Mouse (Mus musculus) neural tube, embryonic 13.5 days (tissue): ENCODE measurements around the gene Vti1a. TPM values are rescaled to one million over a fixed set of nuclear protein-coding genes. Genes with fewer than 3 reads are reported as not detected.
A peak's percentile ranks its signal among the peaks of the same experiment; 100 is the strongest.

Experiments used
- ATAC-seq: fragments of 200-750 bp; cut with Nextera tagmentation; 2 replicates; pipeline ENCODE4 v1.8.0; 2017; ENCODE audit warnings: low read depth, mild to moderate bottlenecking, moderate TSS enrichment, moderate library complexity
- H3K27ac ChIP-seq: fragments of 300-500 bp; sonication (generic); replicated peaks from 2 replicates; pipeline ENCODE4 v1.5.1; 2015; ENCODE audit warnings: moderate library complexity, mild to moderate bottlenecking, inconsistent platforms
- H3K27me3 ChIP-seq: fragments of 300-500 bp; sonication (generic); 2 replicates; pipeline ENCODE4 v1.6.1; 2015; ENCODE audit warnings: mild to moderate bottlenecking, inconsistent platforms
- H3K36me3 ChIP-seq: fragments of 300-500 bp; sonication (generic); 2 replicates; pipeline ENCODE4 v1.6.1; 2015; ENCODE audit warnings: mild to moderate bottlenecking, inconsistent platforms
- H3K4me1 ChIP-seq: fragments of 300-500 bp; sonication (generic); replicated peaks from 2 replicates; pipeline ENCODE4 v1.6.1; 2015; ENCODE audit warnings: inconsistent platforms
- H3K4me2 ChIP-seq: fragments of 300-500 bp; sonication (generic); 2 replicates; pipeline ENCODE4 v1.6.1; 2015; ENCODE audit warnings: inconsistent platforms, mild to moderate bottlenecking, moderate library complexity
- H3K4me3 ChIP-seq: fragments of 300-500 bp; sonication (generic); 2 replicates; pipeline ENCODE4 v1.5.1; 2015; ENCODE audit warnings: mild to moderate bottlenecking, inconsistent platforms
- H3K9ac ChIP-seq: fragments of 300-500 bp; sonication (generic); 2 replicates; pipeline ENCODE4 v1.6.1; 2015; ENCODE audit warnings: moderate library complexity, mild to moderate bottlenecking, inconsistent platforms
- H3K9me3 ChIP-seq: fragments of 300-500 bp; sonication (generic); 2 replicates; pipeline ENCODE4 v1.6.1; 2016; ENCODE audit warnings: inconsistent platforms
- WGBS: fragments of 180-500 bp; shearing (Covaris S2); methylation state at CpG from one replicate; pipeline ENCODE4 v1.1.7; 2015; 5-methylcytosine and 5-hydroxymethylcytosine counted together
- polyA plus RNA-seq: library from polyadenylated mRNA; unstranded; fragments of >200 nt; fragmentation: Nextera tagmentation; extraction: Ambion mirVana; gene quantifications from 2 replicates; pipeline ENCODE4 v1.2.1, GENCODE M21; 2015

The Vti1a gene
- polyA plus RNA-seq, 1 experiment from 2014 or later, result 28.8 TPM

GRCm38 (mm10) chr19:55640251-55640650 lies 324.2 kb downstream of the Vti1a start:
- H3K9me3 ChIP-seq, result no peaks in the 10 kb centered on the region
- no peak overlapping the region for H3K27ac ChIP-seq
- no peak overlapping the region for H3K4me2 ChIP-seq
- H3K9ac ChIP-seq, result no peak overlapping the region
- 79% methylated on average over 6 of the region's 6 CpGs for whole genome bisulfite sequencing
- no peak overlapping the region for H3K4me3 ChIP-seq
- peaks cover 60% of the 10 kb centered on the region for H3K27me3 ChIP-seq
- ATAC-seq, result no peak
- peaks cover 19% of the 10 kb centered on the region for H3K4me1 ChIP-seq
- no peaks in the 10 kb centered on the region for H3K36me3 ChIP-seq

- H3K4me2 ChIP-seq, result no peak overlapping the region
- no peak for ATAC-seq
- H3K9ac ChIP-seq, result no peak overlapping the region
- 80% methylated on average over 2 of the region's 2 CpGs for WGBS
- H3K27ac ChIP-seq, result no peak overlapping the region
- H3K36me3 ChIP-seq, result no peaks in the 10 kb centered on the region
- peaks cover 14% of the 10 kb centered on the region for H3K4me1 ChIP-seq
- no peak overlapping the region for H3K4me3 ChIP-seq
- H3K9me3 ChIP-seq, result no peaks in the 10 kb centered on the region
- H3K27me3 ChIP-seq, result peaks cover 71% of the 10 kb centered on the region
Observed at GRCm38 (mm10) chr19:55641891-55642290, 325.8 kb downstream of the Vti1a start.

- no peak overlapping the region for H3K4me3 ChIP-seq
- H3K4me1 ChIP-seq, result peaks cover 14% of the 10 kb centered on the region
- H3K27ac ChIP-seq, result no peak overlapping the region
- no peak overlapping the region for H3K4me2 ChIP-seq
- peaks cover 70% of the 10 kb centered on the region for H3K27me3 ChIP-seq
- no peaks in the 10 kb centered on the region for H3K9me3 ChIP-seq
- 32% methylated on average over 11 of the region's 11 CpGs for WGBS
- H3K9ac ChIP-seq, result no peak overlapping the region
- H3K36me3 ChIP-seq, result no peaks in the 10 kb centered on the region
- ATAC-seq, result no peak
Observed at GRCm38 (mm10) chr19:55642361-55642760, 326.3 kb downstream of the Vti1a start.

DNA sequence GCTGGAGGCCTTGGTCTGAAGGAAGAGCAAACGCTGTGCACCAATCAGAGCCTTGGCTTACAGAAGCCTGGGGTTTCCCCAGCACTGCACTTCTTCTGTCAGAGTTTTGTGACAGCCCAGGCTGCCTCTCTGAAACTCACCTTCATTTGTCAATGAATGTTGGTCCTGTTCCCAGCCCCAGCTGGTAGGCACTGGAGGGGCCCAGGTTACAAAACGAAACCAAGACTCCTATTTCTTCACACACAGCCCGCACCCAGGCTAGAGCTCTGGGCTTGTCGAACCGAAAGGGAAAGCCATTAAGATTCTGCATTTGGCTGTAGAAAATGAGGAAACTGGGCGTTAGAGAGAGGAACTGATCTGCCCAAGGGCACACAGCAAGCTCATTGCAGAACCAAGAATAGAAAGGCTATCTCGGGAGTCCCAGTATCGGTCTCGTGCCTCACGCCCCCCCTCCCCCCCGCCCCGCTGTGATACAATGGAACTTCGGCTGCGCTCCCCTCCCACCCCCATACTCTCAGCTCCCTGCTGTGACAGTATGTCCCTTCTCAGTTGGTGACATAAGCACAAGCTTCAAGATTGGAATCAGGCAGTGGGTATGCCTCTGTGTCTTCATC lies 327.3 kb downstream of the Vti1a start:
- Histone ChIP-seq H3K9me3 (no peaks in the 10 kb centered on the region), H3K4me2 (peak overlapping the region; percentile 44), H3K4me1 (peaks cover 14% of the 10 kb centered on the region), H3K36me3 (no peaks in the 10 kb centered on the region), H3K9ac (no peak overlapping the region), H3K4me3 (peak overlapping the region; percentile 17), H3K27ac (no peak overlapping the region), H3K27me3 (peaks cover 60% of the 10 kb centered on the region)
- ATAC-seq, result no peak
- WGBS, result 14% methylated on average over 14 of the region's 14 CpGs

DNA sequence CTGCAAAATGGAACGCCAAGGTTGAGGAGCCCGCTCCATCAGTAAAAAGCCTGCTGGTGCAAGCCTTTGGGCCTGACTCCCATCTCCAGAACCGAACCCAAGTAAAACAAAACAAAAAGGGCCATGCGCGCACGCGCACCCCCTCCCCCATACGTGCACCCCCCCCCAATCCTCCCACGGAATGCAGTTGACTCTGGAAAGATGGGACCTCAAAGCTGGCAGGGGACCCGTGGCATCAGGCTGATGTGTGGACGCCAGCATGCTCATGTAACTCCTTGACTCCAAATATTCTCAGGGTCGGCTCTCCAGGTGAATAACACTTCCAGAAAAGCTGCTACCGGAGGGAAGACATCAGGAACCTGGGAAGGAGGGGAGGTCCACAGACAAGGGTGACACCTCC lies 327.8 kb downstream of the Vti1a start:
- Histone ChIP-seq H3K9ac (no peak overlapping the region), H3K9me3 (no peaks in the 10 kb centered on the region), H3K27ac (no peak overlapping the region), H3K36me3 (no peaks in the 10 kb centered on the region), H3K27me3 (peaks cover 56% of the 10 kb centered on the region), H3K4me2 (peak overlapping the region; percentile 44; the same call in 1 of the 2 replicates), H3K4me1 (peaks cover 14% of the 10 kb centered on the region), H3K4me3 (no peak overlapping the region)
- no peak for ATAC-seq
- WGBS, result 73% methylated on average over 13 of the region's 13 CpGs

- H3K36me3 ChIP-seq, result no peaks in the 10 kb centered on the region
- no peaks in the 10 kb centered on the region for H3K4me1 ChIP-seq
- H3K27ac ChIP-seq, result no peak overlapping the region
- ATAC-seq, result no peak
- H3K9me3 ChIP-seq, result no peaks in the 10 kb centered on the region
- H3K4me3 ChIP-seq, result no peak overlapping the region
- no peak overlapping the region for H3K4me2 ChIP-seq
- 93% methylated on average over 10 of the region's 10 CpGs for WGBS
- H3K27me3 ChIP-seq, result peaks cover 27% of the 10 kb centered on the region
- H3K9ac ChIP-seq, result no peak overlapping the region
Observed at GRCm38 (mm10) chr19:55649363-55649762, 333.3 kb downstream of the Vti1a start.

DNA sequence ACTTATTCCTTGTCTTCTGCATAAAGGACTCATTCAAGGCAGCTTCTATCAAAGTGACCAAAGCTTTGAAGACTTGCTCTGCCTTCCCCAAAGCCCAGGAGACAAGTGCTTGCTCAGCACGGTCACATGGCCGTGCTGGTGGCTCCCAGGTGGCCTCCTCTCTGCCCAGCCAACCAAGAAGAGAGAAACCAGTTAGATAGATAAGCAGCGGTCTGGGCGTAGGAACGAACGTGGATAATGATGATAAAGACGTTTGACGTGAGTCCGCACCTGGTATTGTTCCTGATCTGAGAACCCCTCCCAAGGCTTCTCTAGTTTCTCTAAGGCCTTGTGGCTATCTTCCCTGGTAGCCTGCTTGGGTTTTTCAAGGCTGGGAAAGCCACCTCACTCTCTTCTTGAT lies 334.9 kb downstream of the Vti1a start:
- no peak for ATAC-seq
- no peak overlapping the region for H3K27ac ChIP-seq
- no peaks in the 10 kb centered on the region for H3K9me3 ChIP-seq
- H3K4me1 ChIP-seq, result no peaks in the 10 kb centered on the region
- no peak overlapping the region for H3K9ac ChIP-seq
- no peaks in the 10 kb centered on the region for H3K36me3 ChIP-seq
- no peak overlapping the region for H3K4me3 ChIP-seq
- WGBS, result 86% methylated on average over 9 of the region's 9 CpGs
- peaks cover 12% of the 10 kb centered on the region; the same call in 1 of the 2 replicates for H3K27me3 ChIP-seq
- H3K4me2 ChIP-seq, result no peak overlapping the region

- Histone ChIP-seq H3K27me3 (peaks cover 7% of the 10 kb centered on the region; the same call in 1 of the 2 replicates), H3K9me3 (no peaks in the 10 kb centered on the region), H3K9ac (no peak overlapping the region), H3K36me3 (no peaks in the 10 kb centered on the region), H3K4me1 (no peaks in the 10 kb centered on the region), H3K4me2 (no peak overlapping the region), H3K27ac (no peak overlapping the region), H3K4me3 (no peak overlapping the region)
- ATAC-seq, result no peak
- 89% methylated on average over 7 of the region's 7 CpGs for WGBS
Observed at GRCm38 (mm10) chr19:55652693-55653265, 336.7 kb downstream of the Vti1a start.

DNA sequence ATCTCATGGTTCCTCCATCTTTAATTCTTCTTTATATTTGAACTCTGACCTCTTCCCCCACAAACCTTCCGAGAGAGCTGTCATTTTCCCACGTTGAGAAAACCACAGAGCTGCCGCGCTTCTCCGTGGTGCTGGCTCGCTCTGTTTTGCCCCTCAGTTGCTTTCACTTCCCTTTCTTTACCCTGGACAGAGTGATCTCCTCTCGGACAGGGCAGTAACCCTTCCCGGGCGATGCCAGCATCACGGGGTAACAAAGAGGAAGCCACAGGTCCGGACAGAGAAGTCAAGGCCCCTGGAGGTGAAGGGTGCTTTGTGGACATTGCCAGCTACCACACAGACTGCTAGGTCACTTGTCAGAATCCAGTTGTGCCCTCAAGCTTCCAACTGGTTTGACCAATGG lies 344.1 kb downstream of the Vti1a start:
- Histone ChIP-seq H3K27ac (no peak overlapping the region), H3K4me1 (peaks cover 8% of the 10 kb centered on the region), H3K4me2 (no peak overlapping the region), H3K9me3 (no peaks in the 10 kb centered on the region), H3K27me3 (no peaks in the 10 kb centered on the region), H3K36me3 (no peaks in the 10 kb centered on the region), H3K9ac (no peak overlapping the region), H3K4me3 (no peak overlapping the region)
- no peak for ATAC-seq
- WGBS, result 89% methylated on average over 11 of the region's 11 CpGs

DNA sequence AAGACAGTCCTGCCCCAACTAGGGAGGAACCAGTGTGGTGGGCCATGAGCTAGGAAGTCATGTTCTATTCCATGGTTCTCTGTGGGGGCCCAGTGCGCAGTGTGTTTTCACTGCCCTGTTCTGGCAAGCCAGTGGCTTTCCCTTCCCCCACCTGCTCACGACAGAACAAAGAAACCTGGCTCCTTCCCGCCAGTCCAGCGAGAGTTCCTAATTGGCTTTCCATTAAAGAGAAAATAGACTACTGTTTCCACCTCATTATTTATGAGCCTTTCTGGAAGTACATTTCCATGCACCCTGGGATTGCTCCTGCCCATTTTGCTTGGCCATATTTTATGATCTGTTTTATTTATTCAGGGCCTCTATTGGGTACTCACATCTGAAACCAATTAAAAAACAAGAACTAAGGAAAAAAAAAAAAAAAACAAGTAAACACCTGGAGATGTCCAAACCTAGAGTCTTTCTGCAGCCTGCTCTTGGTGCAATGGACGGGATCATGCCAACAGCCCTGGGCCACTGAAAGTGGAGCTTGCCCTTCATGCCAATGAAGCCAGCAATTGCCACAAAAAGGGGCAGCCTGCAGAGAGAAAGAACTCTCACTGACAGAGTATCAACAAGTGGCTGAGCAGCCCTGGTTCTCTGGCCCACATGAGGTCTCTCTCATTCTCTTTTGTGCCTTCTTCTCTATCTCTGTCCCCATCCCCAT lies 346.6 kb downstream of the Vti1a start:
- ATAC-seq, result 0 out of 2 replicates have a peak, but pooled peaks have one; percentile 43
- no peak overlapping the region for H3K4me2 ChIP-seq
- WGBS, result 28% methylated on average over 5 of the region's 5 CpGs
- H3K9ac ChIP-seq, result no peak overlapping the region
- no peak overlapping the region for H3K4me3 ChIP-seq
- H3K36me3 ChIP-seq, result no peaks in the 10 kb centered on the region
- H3K27me3 ChIP-seq, result no peaks in the 10 kb centered on the region
- no peak overlapping the region for H3K27ac ChIP-seq
- no peaks in the 10 kb centered on the region for H3K9me3 ChIP-seq
- H3K4me1 ChIP-seq, result peaks cover 8% of the 10 kb centered on the region

- Histone ChIP-seq H3K9ac (no peak overlapping the region), H3K9me3 (no peaks in the 10 kb centered on the region), H3K4me1 (0 out of 2 replicates have a peak, but pooled peaks cover 5% of the 10 kb centered on the region), H3K27ac (no peak overlapping the region), H3K4me3 (no peak overlapping the region), H3K27me3 (peaks cover 5% of the 10 kb centered on the region; the same call in 1 of the 2 replicates), H3K4me2 (no peak overlapping the region), H3K36me3 (no peaks in the 10 kb centered on the region)
- no peak for ATAC-seq
- WGBS, result 78% methylated on average over 9 of the region's 9 CpGs
Observed at GRCm38 (mm10) chr19:55667787-55668186, 351.7 kb downstream of the Vti1a start.

- WGBS, result 20% methylated on average over 9 of the region's 9 CpGs
- Histone ChIP-seq H3K36me3 (no peaks in the 10 kb centered on the region), H3K4me2 (no peak overlapping the region), H3K27ac (no peak overlapping the region), H3K4me3 (no peak overlapping the region), H3K27me3 (peaks cover 5% of the 10 kb centered on the region; the same call in 1 of the 2 replicates), H3K4me1 (0 out of 2 replicates have a peak, but pooled peaks cover 5% of the 10 kb centered on the region), H3K9me3 (no peaks in the 10 kb centered on the region), H3K9ac (no peak overlapping the region)
- ATAC-seq, result no peak
Observed at GRCm38 (mm10) chr19:55668896-55669295, 352.8 kb downstream of the Vti1a start.
